Mouse (Mus musculus) thymus, postnatal 10 days (tissue): ENCODE data around the gene Slc35c1.

ENCODE experiments used
- DNase-seq, 2 experiments: peaks; one replicate each; pipeline ENCODE4 v3.0.0; 2021; ENCODE audit warnings: low spot score in 2 of 2

Slc35c1 gene

GRCm38 (mm10) chr2:92475711-92476110 is 15.4 kb upstream of the Slc35c1 start:
- DNase-seq = no peak

GRCm38 (mm10) chr2:92474920-92475319 is 14.6 kb upstream of the Slc35c1 start:
- no peak for DNase-seq

- DNase-seq = peak; percentile 47 to 49
Measured at GRCm38 (mm10) chr2:92471886-92472670, 11.7 kb upstream of the Slc35c1 start.

GRCm38 (mm10) chr2:92464690-92465089 is 4.4 kb upstream of the Slc35c1 start:
- no peak for DNase-seq

- DNase-seq = no peak
Measured at GRCm38 (mm10) chr2:92461215-92461614, 877 bp upstream of the Slc35c1 start.

- peak; percentile 73 for DNase-seq
Measured at GRCm38 (mm10) chr2:92459141-92459920, 1.0 kb downstream of the Slc35c1 start.

- no peak for DNase-seq
Measured at GRCm38 (mm10) chr2:92458481-92458880, 1.9 kb downstream of the Slc35c1 start.

- DNase-seq = no peak
Measured at GRCm38 (mm10) chr2:92456970-92457530, 3.3 kb downstream of the Slc35c1 start.

- no peak for DNase-seq
Measured at GRCm38 (mm10) chr2:92455704-92456103, 4.6 kb downstream of the Slc35c1 start.

- DNase-seq = no peak
Measured at GRCm38 (mm10) chr2:92454166-92454565, 6.2 kb downstream of the Slc35c1 start.

- no peak for DNase-seq
Measured at GRCm38 (mm10) chr2:92451126-92451525, 9.2 kb downstream of the Slc35c1 start.

- DNase-seq = no peak
Measured at GRCm38 (mm10) chr2:92447121-92447740, 13.1 kb downstream of the Slc35c1 start.

- no peak for DNase-seq
Measured at GRCm38 (mm10) chr2:92446656-92447055, 13.7 kb downstream of the Slc35c1 start.

- DNase-seq = no peak
Measured at GRCm38 (mm10) chr2:92445890-92446289, 14.4 kb downstream of the Slc35c1 start.

- no peak for DNase-seq
Measured at GRCm38 (mm10) chr2:92444376-92444775, 16.0 kb downstream of the Slc35c1 start.

GRCm38 (mm10) chr2:92443313-92443712 is 17.0 kb downstream of the Slc35c1 start:
- DNase-seq = no peak

GRCm38 (mm10) chr2:92442419-92443001 is 17.8 kb downstream of the Slc35c1 start:
- peak in 1 of 2 experiments; percentile 30 for DNase-seq

GRCm38 (mm10) chr2:92440432-92440831 is 19.9 kb downstream of the Slc35c1 start:
- DNase-seq = no peak

- DNase-seq = no peak
Measured at GRCm38 (mm10) chr2:92438567-92438966, 21.8 kb downstream of the Slc35c1 start.

- peak; percentile 38 to 71 for DNase-seq
Measured at GRCm38 (mm10) chr2:92437875-92438274, 22.5 kb downstream of the Slc35c1 start.

- DNase-seq = no peak
Measured at GRCm38 (mm10) chr2:92437366-92437765, 23.0 kb downstream of the Slc35c1 start.

- DNase-seq = no peak
Measured at GRCm38 (mm10) chr2:92435023-92435422, 25.3 kb downstream of the Slc35c1 start.
